Mouse (Mus musculus) liver, embryonic 16.5 days (tissue): ENCODE data around the gene Myo1d. TPM values are rescaled to one million over a fixed set of nuclear protein-coding genes. Genes with fewer than 3 reads are reported as not detected.

Experiments
- ATAC-seq: fragments of 200-750 bp; cut with Nextera tagmentation; 2 replicates; pipeline ENCODE4 v1.8.0; 2017; ENCODE audit warnings: low read depth, mild to moderate bottlenecking, moderate number of reproducible peaks, moderate library complexity
- H3K27ac ChIP-seq: fragments of 300-500 bp; sonication (generic); 2 replicates; pipeline ENCODE4 v1.5.1; 2014; ENCODE audit warnings: mild to moderate bottlenecking, low read length
- H3K27me3 ChIP-seq: fragments of 300-500 bp; sonication (generic); 2 replicates; pipeline ENCODE4 v1.6.1; 2014; ENCODE audit warnings: low read depth, low read length, mixed read lengths; ENCODE audit not compliant: control insufficient read depth, insufficient read depth
- H3K36me3 ChIP-seq: fragments of 300-500 bp; sonication (generic); 2 replicates; pipeline ENCODE4 v1.6.1; 2014; ENCODE audit warnings: mild to moderate bottlenecking; ENCODE audit not compliant: control insufficient read depth, insufficient read depth
- H3K4me1 ChIP-seq: fragments of 300-500 bp; sonication (generic); 2 replicates; pipeline ENCODE4 v1.6.1; 2014; ENCODE audit warnings: low read depth, low read length, mixed read lengths; ENCODE audit not compliant: control insufficient read depth
- H3K4me2 ChIP-seq: fragments of 300-500 bp; sonication (generic); 2 replicates; pipeline ENCODE4 v1.6.1; 2014; ENCODE audit warnings: low read depth, low read length, mixed read lengths
- H3K4me3 ChIP-seq: fragments of 300-500 bp; sonication (generic); 2 replicates; pipeline ENCODE4 v1.5.1; 2014; ENCODE audit warnings: low read depth, mild to moderate bottlenecking, low read length
- H3K9ac ChIP-seq: fragments of 300-500 bp; sonication (generic); 2 replicates; pipeline ENCODE4 v1.6.1; 2014; ENCODE audit warnings: low read depth, low read length
- H3K9me3 ChIP-seq: fragments of 300-500 bp; sonication (generic); replicated peaks from 2 replicates; pipeline ENCODE4 v1.6.1; 2016; ENCODE audit warnings: low read length; ENCODE audit not compliant: control insufficient read depth
- WGBS: fragments of 180-500 bp; shearing (Covaris S2); extraction: QIAGEN DNeasy Blood & Tissue Kit; methylation state at CpG from one replicate; pipeline ENCODE4 v1.1.7; 2014; ENCODE audit not compliant: insufficient replicate concordance; 5-methylcytosine and 5-hydroxymethylcytosine counted together
- polyA plus RNA-seq: library from polyadenylated mRNA; unstranded; fragments of >200 nt; fragmentation: Nextera tagmentation; extraction: Ambion mirVana; gene quantifications from 2 replicates; pipeline ENCODE4 v1.2.1, GENCODE M21; 2015

The Myo1d gene
- 10.7 and 12.3 TPM in 2 replicates for polyA plus RNA-seq

- Histone ChIP-seq H3K4me3 (peak within 1 kb of the TSS; percentile 91), H3K27ac (peak within 1 kb of the TSS; percentile 96), H3K27me3 (peaks cover 3% of the 10 kb centered on the region; the same call in 1 of the 2 replicates), H3K36me3 (no peaks in the 10 kb centered on the region), H3K4me1 (peaks cover 35% of the 10 kb centered on the region), H3K9ac (peak within 1 kb of the TSS; percentile 88), H3K9me3 (no peaks in the 10 kb centered on the region), H3K4me2 (peak within 1 kb of the TSS; percentile 86)
- peak; percentile 89 for ATAC-seq
- WGBS, result under 1% methylated on average over 87 of the region's 87 CpGs
Observed at GRCm38 (mm10) chr11:80779527-80780344, at the start of gene Myo1d. Gene Myo1d (minus strand): TSS chr11:80780025.

- Histone ChIP-seq H3K9me3 (no peaks in the 10 kb centered on the region), H3K9ac (no peak overlapping the region), H3K4me2 (no peak overlapping the region), H3K36me3 (no peaks in the 10 kb centered on the region), H3K4me3 (no peak overlapping the region), H3K4me1 (peaks cover 7% of the 10 kb centered on the region), H3K27me3 (no peaks in the 10 kb centered on the region), H3K27ac (no peak overlapping the region)
- ATAC-seq, result no peak
- WGBS, result 52% methylated on average over 9 of the region's 9 CpGs
Observed at GRCm38 (mm10) chr11:80821794-80822193, 42.0 kb upstream of the Myo1d start.

GRCm38 (mm10) chr11:80821296-80821695 is 41.5 kb upstream of the Myo1d start:
- ATAC-seq, result peak; percentile 60; the same call in 1 of the 2 replicates
- H3K4me3 ChIP-seq, result no peak overlapping the region
- no peak overlapping the region for H3K27ac ChIP-seq
- H3K27me3 ChIP-seq, result no peaks in the 10 kb centered on the region
- H3K9ac ChIP-seq, result no peak overlapping the region
- peaks cover 7% of the 10 kb centered on the region for H3K4me1 ChIP-seq
- H3K9me3 ChIP-seq, result no peaks in the 10 kb centered on the region
- 0 out of 2 replicates have a peak overlapping the region, but pooled peaks have one; percentile 25 for H3K4me2 ChIP-seq
- 18% methylated on average over 14 of the region's 14 CpGs for WGBS
- no peaks in the 10 kb centered on the region for H3K36me3 ChIP-seq

- no peaks in the 10 kb centered on the region for H3K36me3 ChIP-seq
- H3K4me1 ChIP-seq, result peaks cover 7% of the 10 kb centered on the region
- H3K4me2 ChIP-seq, result no peak overlapping the region
- no peak for ATAC-seq
- no peak overlapping the region for H3K27ac ChIP-seq
- no peaks in the 10 kb centered on the region for H3K27me3 ChIP-seq
- no peaks in the 10 kb centered on the region for H3K9me3 ChIP-seq
- WGBS, result 73% methylated on average over 3 of the region's 3 CpGs
- no peak overlapping the region for H3K4me3 ChIP-seq
- H3K9ac ChIP-seq, result no peak overlapping the region
Observed at GRCm38 (mm10) chr11:80820085-80820484, 40.3 kb upstream of the Myo1d start.

GRCm38 (mm10) chr11:80818060-80818697 is 38.4 kb upstream of the Myo1d start:
- H3K9me3 ChIP-seq, result no peaks in the 10 kb centered on the region
- peak; percentile 63 for ATAC-seq
- no peaks in the 10 kb centered on the region for H3K27me3 ChIP-seq
- 46% methylated on average over 11 of the region's 11 CpGs for WGBS
- peak overlapping the region; percentile 28; the same call in 1 of the 2 replicates for H3K4me2 ChIP-seq
- H3K27ac ChIP-seq, result no peak overlapping the region
- H3K4me3 ChIP-seq, result no peak overlapping the region
- peaks cover 7% of the 10 kb centered on the region for H3K4me1 ChIP-seq
- no peaks in the 10 kb centered on the region for H3K36me3 ChIP-seq
- no peak overlapping the region for H3K9ac ChIP-seq

- ATAC-seq, result no peak
- WGBS, result 66% methylated on average over 7 of the region's 7 CpGs
- H3K27ac ChIP-seq, result no peak overlapping the region
Observed at GRCm38 (mm10) chr11:80815354-80815753, 35.5 kb upstream of the Myo1d start.

GRCm38 (mm10) chr11:80811156-80811555 is 31.3 kb upstream of the Myo1d start:
- Histone ChIP-seq H3K27me3 (peaks cover 32% of the 10 kb centered on the region), H3K4me1 (peaks cover 6% of the 10 kb centered on the region), H3K9ac (no peak overlapping the region), H3K27ac (no peak overlapping the region), H3K4me2 (peak overlapping the region; percentile 67; the same call in 1 of the 2 replicates), H3K36me3 (no peaks in the 10 kb centered on the region), H3K9me3 (no peaks in the 10 kb centered on the region), H3K4me3 (no peak overlapping the region; the same call in 1 of the 2 replicates)
- no peak for ATAC-seq
- 28% methylated on average over 5 of the region's 5 CpGs for WGBS

More at GRCm38 (mm10) chr11:80815354-80815753, 35.5 kb upstream of the Myo1d start:
- Histone ChIP-seq H3K27me3 (peaks cover 17% of the 10 kb centered on the region), H3K9me3 (no peaks in the 10 kb centered on the region), H3K36me3 (no peaks in the 10 kb centered on the region), H3K4me1 (peaks cover 7% of the 10 kb centered on the region), H3K9ac (no peak overlapping the region), H3K4me3 (no peak overlapping the region), H3K4me2 (no peak overlapping the region)

GRCm38 (mm10) chr11:80809993-80810821 is 30.4 kb upstream of the Myo1d start, which contains the start of gene Tmem98:
Gene Tmem98 (plus strand): TSS chr11:80810175.
- 3% methylated on average over 49 of the region's 54 CpGs for WGBS
- H3K4me1 ChIP-seq, result peaks cover 6% of the 10 kb centered on the region
- peak within 1 kb of the TSS; percentile 53 for H3K9ac ChIP-seq
- peak within 1 kb of the TSS; percentile 59 for H3K4me3 ChIP-seq
- peak within 1 kb of the TSS; percentile 67 for H3K4me2 ChIP-seq
- H3K27me3 ChIP-seq, result peaks cover 32% of the 10 kb centered on the region
- 0 out of 2 replicates have a peak within 1 kb of the TSS, but pooled peaks have one; percentile 17 for H3K27ac ChIP-seq
- H3K9me3 ChIP-seq, result no peaks in the 10 kb centered on the region
- no peaks in the 10 kb centered on the region for H3K36me3 ChIP-seq
- ATAC-seq, result peak; percentile 68
